Comparison of ENCODE assay signal across 8 mouse cellular contexts in the genomic region with DNA sequence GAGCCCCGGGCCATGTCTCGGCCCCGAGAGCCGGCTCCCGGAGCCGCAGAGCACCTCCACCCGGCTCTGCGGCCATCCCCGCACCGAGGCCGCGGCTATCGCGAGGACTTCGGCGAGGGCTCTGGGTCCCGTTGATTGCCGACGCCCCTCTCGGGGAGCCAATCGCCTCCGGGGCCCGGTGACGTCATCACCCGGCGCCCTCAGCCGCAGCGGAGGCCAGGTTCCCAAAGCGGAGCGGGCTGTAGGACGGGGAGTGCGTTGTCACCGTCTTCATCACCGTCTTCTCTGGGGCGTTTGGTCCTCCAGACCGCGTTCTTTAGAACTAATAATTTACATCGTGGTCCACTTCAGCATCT. TPM values are rescaled to one million over a fixed set of nuclear protein-coding genes. Genes with fewer than 3 reads are reported as not detected.
DNase-seq lines count a peak whose midpoint lies in the region; ATAC-seq lines count a peak whose summit lies in the region.

A gene (minus strand): TSS at position 123 of the 356 bp plus-strand sequence.

- peaks cover 11% of the 10 kb centered on the region for H3K4me1 ChIP-seq in hindbrain, embryonic 12.5 days

- H3K4me2 ChIP-seq in hindbrain, embryonic 12.5 days (replicated peaks) = peak within 1 kb of the TSS; percentile 75

- WGBS in hindbrain, embryonic 12.5 days = under 1% methylated on average over 38 of the region's 38 CpGs

- H3K9ac ChIP-seq in hindbrain, embryonic 12.5 days = peak within 1 kb of the TSS; percentile 93

- H3K27me3 ChIP-seq in hindbrain, embryonic 12.5 days = 0 out of 2 replicates have a peak, but pooled peaks cover 3% of the 10 kb centered on the region

- no peaks in the 10 kb centered on the region for H3K9me3 ChIP-seq in hindbrain, embryonic 12.5 days (replicated peaks)

- peak; percentile 98 for DNase-seq in Muller cell, postnatal 12 days (ENCODE audit: inconsistent ontology term)
- DNase-seq in cerebellum, adult 9-11 months = peak; percentile 96
- DNase-seq in frontal cortex, postnatal 10 days (ENCODE audit: low spot score in 2 of 2) = peak; percentile 94 to 97
- DNase-seq in layer of hippocampus, postnatal 14 days (ENCODE audit: low spot score in 2 of 2) = peak; percentile 95 to 96
- peak; percentile 97 for DNase-seq in lung, postnatal 14 days
- peak; percentile 82 for DNase-seq in retina, adult 2 months (ENCODE audit: low read depth, low spot score)
- DNase-seq in thymus, postnatal 36 days = peak; percentile 94 to 96

- peak; percentile 98 for ATAC-seq in hindbrain, embryonic 12.5 days (ENCODE audit: low FRiP score)

- H3K27ac ChIP-seq in hindbrain, embryonic 12.5 days = peak within 1 kb of the TSS; percentile 85

- peaks cover 18% of the 10 kb centered on the region for H3K36me3 ChIP-seq in hindbrain, embryonic 12.5 days

- peak within 1 kb of the TSS; percentile 84 for H3K4me3 ChIP-seq in hindbrain, embryonic 12.5 days

RNA-seq across cellular contexts. Expression of the gene that starts here (rescaled TPM):
- 109 and 123 TPM in 2 replicates for polyA plus RNA-seq in hindbrain, embryonic 12.5 days (2016; fragmentation: Nextera tagmentation; extraction: Ambion mirVana)
- 10 to 100 TPM; 80.0 to 84.3 TPM for total RNA-seq in layer of hippocampus, postnatal 14 days (2021)

Comparison
In these comparisons a context has a peak if more than half of its experiments do, and no peak if none do; other contexts are left out.
1. Peak in every context shown above with its lines: DNase-seq, ATAC-seq, H3K4me3 ChIP-seq and H3K27ac ChIP-seq.